Mouse (Mus musculus): ENCODE measurements around the gene Hyls1. TPM values are rescaled to one million over a fixed set of nuclear protein-coding genes. Genes with fewer than 3 reads are reported as not detected.

Gene Hyls1
- polyA plus RNA-seq, 1 experiment from 2014 or later = 3.0 TPM

GRCm38 (mm10) chr9:35559009-35559890, 10.9 kb downstream of the Hyls1 start:
- Histone ChIP-seq H3K79me2 (ENCODE audit: inconsistent target) (peaks cover 49% of the 10 kb centered on the region), H3K4me3 (ENCODE audit: inconsistent target) (peak overlapping the region; percentile 90), H3K36me3 (ENCODE audit: inconsistent target) (no peaks in the 10 kb centered on the region), H3K27ac (peak overlapping the region; percentile 15; the same call in 1 of the 2 replicates)
- WGBS (ENCODE audit: missing documents) = 2% methylated on average over 31 of the region's 31 CpGs

GRCm38 (mm10) chr9:35558257-35559008, 11.8 kb downstream of the Hyls1 start, which contains the start of the genes Ddx25 and Pus3:
Gene Ddx25, minus strand, starts transcription at chr9:35558528.
Gene Pus3, plus strand, starts transcription at chr9:35558595.
- Histone ChIP-seq H3K4me3 (ENCODE audit: inconsistent target) (peak within 1 kb of the TSS; percentile 90), H3K27ac (peak within 1 kb of the TSS; percentile 15; the same call in 1 of the 2 replicates), H3K36me3 (ENCODE audit: inconsistent target) (no peaks in the 10 kb centered on the region), H3K79me2 (ENCODE audit: inconsistent target) (peaks cover 41% of the 10 kb centered on the region)
- 4% methylated on average over 49 of the region's 59 CpGs for WGBS (ENCODE audit: missing documents)

DNA sequence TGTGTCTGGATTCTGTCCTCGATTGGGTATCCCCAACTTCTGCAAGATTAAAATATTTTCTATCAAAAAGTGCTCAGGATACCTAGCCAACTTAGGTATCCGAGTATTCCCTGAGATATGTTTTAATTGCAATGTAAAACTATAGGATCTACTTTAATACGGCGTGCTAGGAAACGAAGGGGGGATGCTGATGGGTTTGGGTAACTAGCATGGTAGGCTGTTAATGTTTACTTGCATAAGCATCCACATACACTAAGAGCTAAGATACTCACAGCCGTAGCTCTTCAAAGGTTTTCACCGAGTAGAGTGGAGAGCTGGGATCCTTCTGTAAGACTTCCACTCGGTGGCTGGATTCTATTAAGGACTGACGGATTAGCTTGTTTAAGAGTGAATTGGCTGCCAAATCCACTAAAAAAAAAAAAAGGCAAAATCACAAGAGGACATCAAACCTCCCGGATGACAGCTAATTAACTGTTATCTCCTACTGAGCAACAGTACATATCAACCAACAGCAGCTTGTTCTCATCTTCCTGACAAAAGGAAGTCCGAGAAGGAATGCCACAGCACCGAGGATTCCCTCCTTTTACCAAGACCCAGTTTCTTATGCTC, 13.6 kb downstream of the Hyls1 start:
- H3K27ac ChIP-seq = no peak overlapping the region
- no peaks in the 10 kb centered on the region for H3K36me3 ChIP-seq (ENCODE audit: inconsistent target)
- H3K79me2 ChIP-seq (ENCODE audit: inconsistent target) = peaks cover 22% of the 10 kb centered on the region
- WGBS (ENCODE audit: missing documents) = 78% methylated on average over 12 of the region's 12 CpGs
- H3K4me3 ChIP-seq (ENCODE audit: inconsistent target) = no peak overlapping the region

GRCm38 (mm10) chr9:35548455-35548854, 21.7 kb downstream of the Hyls1 start:
- Histone ChIP-seq H3K4me3 (ENCODE audit: inconsistent target) (no peak overlapping the region), H3K36me3 (ENCODE audit: inconsistent target) (no peaks in the 10 kb centered on the region), H3K79me2 (ENCODE audit: inconsistent target) (no peaks in the 10 kb centered on the region), H3K27ac (no peak overlapping the region)
- over 99% methylated on average over 9 of the region's 9 CpGs for WGBS (ENCODE audit: missing documents)

- Histone ChIP-seq H3K36me3 (ENCODE audit: inconsistent target) (no peaks in the 10 kb centered on the region), H3K27ac (no peak overlapping the region), H3K4me3 (ENCODE audit: inconsistent target) (no peak overlapping the region), H3K79me2 (ENCODE audit: inconsistent target) (no peaks in the 10 kb centered on the region)
- 2% methylated on average over 9 of the region's 9 CpGs for WGBS (ENCODE audit: missing documents)
Measured at GRCm38 (mm10) chr9:35546745-35547144, 23.5 kb downstream of the Hyls1 start.

DNA sequence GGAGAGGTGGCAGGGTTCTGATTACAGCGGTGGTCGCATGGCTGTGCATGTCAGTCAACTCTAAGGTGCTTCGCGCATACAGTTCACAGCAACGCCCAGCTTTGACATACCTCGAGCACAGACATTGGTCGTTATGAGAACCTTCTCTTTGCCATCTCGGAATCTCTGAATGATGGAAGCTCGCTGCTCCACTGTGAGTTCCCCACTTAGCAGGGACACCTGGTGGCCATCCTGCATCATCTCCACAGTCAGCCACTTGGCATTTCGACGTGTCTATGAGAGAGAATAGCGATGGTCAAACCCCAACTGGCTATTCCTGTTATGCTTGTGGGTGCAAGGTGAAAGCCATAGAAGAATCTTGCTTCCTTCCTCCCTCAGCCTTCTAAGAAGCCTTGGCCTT, 24.5 kb downstream of the Hyls1 start:
- no peaks in the 10 kb centered on the region for H3K36me3 ChIP-seq (ENCODE audit: inconsistent target)
- H3K79me2 ChIP-seq (ENCODE audit: inconsistent target) = no peaks in the 10 kb centered on the region
- no peak overlapping the region for H3K4me3 ChIP-seq (ENCODE audit: inconsistent target)
- no peak overlapping the region for H3K27ac ChIP-seq
- WGBS (ENCODE audit: missing documents) = 87% methylated on average over 12 of the region's 12 CpGs

DNA sequence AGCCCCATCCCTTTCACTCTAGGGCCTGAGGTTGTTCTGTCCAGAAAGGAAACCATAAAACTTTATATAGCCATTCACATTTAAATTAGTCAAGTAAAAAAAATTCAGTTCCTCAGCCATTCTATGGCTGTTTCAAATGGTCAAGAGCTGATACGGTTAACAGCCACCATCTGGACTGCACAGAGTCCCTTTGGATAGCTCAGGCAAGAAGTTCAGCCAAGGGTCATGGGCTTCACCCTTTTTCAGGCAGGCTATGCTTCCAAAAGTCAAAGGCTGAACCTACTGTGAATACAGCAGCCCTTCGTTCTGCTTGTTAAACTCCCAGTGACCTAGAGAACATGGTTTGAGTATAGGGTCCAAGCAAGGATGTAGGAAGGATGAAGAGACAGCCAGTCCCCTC, 25.5 kb downstream of the Hyls1 start:
- WGBS (ENCODE audit: missing documents) = 88% methylated on average over 2 of the region's 2 CpGs
- Histone ChIP-seq H3K36me3 (ENCODE audit: inconsistent target) (no peaks in the 10 kb centered on the region), H3K27ac (no peak overlapping the region), H3K79me2 (ENCODE audit: inconsistent target) (no peaks in the 10 kb centered on the region), H3K4me3 (ENCODE audit: inconsistent target) (no peak overlapping the region)

DNA sequence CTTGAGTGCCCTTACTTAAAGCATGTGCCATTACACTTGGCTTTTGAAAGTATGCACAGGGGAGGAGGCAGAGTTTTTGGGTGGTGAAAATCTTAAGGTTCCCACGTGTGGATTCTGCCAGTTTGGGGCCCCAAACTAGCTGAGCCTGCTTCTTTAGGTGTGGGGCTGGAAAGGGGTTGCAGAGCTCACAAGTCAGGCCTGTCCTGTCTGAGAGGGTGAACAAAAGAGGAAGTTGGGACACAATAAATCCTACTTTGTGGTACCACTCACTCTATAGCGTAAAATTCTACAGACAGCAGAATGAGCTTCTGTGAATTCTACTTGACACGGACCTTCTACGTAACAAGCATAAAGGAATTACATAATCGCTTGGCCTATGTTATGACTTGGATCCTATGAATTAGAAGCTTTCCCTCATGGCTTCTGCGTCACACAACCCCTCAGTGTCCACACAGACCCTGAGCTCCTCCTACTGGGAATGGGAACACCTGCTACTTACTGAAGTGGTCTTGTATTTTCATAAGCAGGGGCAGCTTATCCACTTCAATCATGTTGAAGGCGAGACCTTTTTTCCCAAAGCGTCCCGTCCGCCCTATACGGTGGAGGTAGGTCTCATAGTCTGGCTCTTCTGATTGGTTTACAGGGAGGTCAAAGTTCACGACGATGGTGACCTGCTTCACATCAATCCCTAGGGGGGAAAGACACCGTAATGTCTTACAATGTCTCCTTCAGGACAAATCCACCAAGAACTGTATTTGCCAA, 26.9 kb downstream of the Hyls1 start:
- H3K27ac ChIP-seq = no peak overlapping the region
- no peaks in the 10 kb centered on the region for H3K79me2 ChIP-seq (ENCODE audit: inconsistent target)
- no peaks in the 10 kb centered on the region for H3K36me3 ChIP-seq (ENCODE audit: inconsistent target)
- H3K4me3 ChIP-seq (ENCODE audit: inconsistent target) = no peak overlapping the region
- WGBS (ENCODE audit: missing documents) = 63% methylated on average over 14 of the region's 14 CpGs

DNA sequence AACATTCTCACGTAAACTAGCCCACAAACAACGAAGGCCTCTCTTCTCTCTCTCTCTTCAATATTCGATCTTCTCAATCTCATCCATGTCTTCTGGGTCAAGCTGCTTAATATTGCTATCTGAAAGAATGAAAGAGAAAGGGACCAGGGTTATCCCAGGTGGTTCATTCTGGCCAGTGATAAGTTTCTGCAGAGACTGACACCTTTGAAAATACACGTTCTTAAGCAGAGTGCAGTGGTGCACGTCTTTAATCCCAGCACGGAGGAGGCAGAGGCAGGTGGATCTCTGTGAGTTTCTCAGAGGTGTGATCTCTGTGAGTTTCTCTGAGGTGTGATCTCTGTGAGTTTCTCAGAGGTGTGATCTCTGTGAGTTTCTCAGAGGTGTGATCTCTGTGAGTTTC, 28.3 kb downstream of the Hyls1 start:
- Histone ChIP-seq H3K36me3 (ENCODE audit: inconsistent target) (no peaks in the 10 kb centered on the region), H3K4me3 (ENCODE audit: inconsistent target) (no peak overlapping the region), H3K27ac (no peak overlapping the region), H3K79me2 (ENCODE audit: inconsistent target) (no peaks in the 10 kb centered on the region)
- 89% methylated on average over 6 of the region's 6 CpGs for WGBS (ENCODE audit: missing documents)

DNA sequence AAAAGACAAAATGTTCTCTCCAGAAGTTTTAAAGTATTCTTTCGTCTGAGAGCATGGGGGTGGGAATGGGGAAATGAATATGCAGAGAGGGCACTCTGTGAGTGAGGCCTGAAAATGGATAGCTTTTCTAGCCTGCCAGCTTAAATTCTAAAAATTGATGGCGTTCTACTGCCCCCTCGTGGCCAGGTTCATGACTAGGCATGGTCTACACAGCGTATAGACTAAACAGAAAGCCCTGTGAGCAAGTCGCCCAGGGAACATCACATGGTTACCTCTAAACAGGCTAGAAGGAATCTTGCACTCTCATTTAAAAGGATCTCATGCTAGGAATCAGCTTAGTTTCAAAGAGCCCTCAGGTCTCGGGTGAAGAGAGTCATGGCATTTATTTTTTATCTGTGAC, 28.7 kb downstream of the Hyls1 start:
- H3K4me3 ChIP-seq (ENCODE audit: inconsistent target) = no peak overlapping the region
- H3K36me3 ChIP-seq (ENCODE audit: inconsistent target) = no peaks in the 10 kb centered on the region
- WGBS (ENCODE audit: missing documents) = 20% methylated on average over 6 of the region's 6 CpGs
- H3K27ac ChIP-seq = no peak overlapping the region
- H3K79me2 ChIP-seq (ENCODE audit: inconsistent target) = no peaks in the 10 kb centered on the region

DNA sequence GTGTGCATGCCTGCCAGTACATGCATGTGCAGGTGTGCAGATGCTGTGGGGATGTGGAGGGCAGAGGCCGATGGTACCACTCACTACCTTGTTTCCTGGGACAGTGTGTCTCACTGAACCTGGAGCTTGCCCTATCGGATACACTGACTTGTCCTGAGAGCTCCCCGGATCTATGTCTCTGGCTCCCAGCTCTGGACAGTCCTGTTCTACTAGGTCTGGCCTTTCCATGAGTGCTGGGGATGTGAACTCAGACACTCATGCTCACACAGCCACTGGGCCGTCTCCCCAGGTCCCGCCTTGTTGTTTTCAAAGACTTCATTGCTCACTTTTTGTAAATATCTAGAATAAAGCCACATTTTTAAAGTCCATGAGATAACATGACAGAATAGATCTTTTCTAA, 29.2 kb downstream of the Hyls1 start:
- Histone ChIP-seq H3K27ac (no peak overlapping the region), H3K79me2 (ENCODE audit: inconsistent target) (no peaks in the 10 kb centered on the region), H3K4me3 (ENCODE audit: inconsistent target) (no peak overlapping the region), H3K36me3 (ENCODE audit: inconsistent target) (no peaks in the 10 kb centered on the region)
- WGBS (ENCODE audit: missing documents) = 89% methylated on average over 4 of the region's 5 CpGs

DNA sequence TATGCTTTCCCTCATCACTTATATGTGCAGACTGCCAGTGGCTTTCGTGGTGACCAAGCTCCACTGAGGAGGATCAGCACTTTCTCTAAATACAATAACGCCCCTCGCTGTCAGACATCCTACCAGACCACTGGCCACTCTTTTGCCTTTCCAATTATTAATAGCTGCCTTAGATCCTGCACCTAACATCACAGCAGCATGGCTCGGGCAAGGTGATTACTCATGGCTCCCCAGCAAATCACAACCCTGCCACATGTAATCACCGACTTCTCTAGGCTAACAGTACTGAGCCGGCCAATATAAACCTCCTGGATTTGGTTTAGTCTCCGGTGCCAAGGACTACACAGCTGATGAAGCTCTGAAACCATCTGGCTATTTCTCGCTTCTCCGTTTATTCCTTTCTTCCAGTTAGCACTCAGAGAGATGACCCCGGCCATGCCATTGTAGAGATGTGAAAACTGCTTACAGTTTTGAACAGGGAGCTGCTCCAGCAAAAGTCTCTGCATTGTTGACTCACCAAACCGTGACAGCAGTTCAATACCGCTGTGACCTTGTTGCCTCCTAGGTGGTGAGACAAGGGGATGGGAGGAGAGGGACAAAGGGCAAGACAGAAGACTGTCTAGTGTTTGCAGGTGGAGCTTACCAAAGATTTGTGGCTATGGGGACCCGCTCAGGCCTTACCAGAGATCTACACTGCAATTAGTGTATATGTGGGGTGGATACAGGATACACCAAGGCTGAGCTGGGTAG, 31.0 kb downstream of the Hyls1 start:
- H3K79me2 ChIP-seq (ENCODE audit: inconsistent target) = no peaks in the 10 kb centered on the region
- 92% methylated on average over 13 of the region's 13 CpGs for WGBS (ENCODE audit: missing documents)
- no peak overlapping the region for H3K4me3 ChIP-seq (ENCODE audit: inconsistent target)
- no peak overlapping the region for H3K27ac ChIP-seq
- H3K36me3 ChIP-seq (ENCODE audit: inconsistent target) = no peaks in the 10 kb centered on the region

DNA sequence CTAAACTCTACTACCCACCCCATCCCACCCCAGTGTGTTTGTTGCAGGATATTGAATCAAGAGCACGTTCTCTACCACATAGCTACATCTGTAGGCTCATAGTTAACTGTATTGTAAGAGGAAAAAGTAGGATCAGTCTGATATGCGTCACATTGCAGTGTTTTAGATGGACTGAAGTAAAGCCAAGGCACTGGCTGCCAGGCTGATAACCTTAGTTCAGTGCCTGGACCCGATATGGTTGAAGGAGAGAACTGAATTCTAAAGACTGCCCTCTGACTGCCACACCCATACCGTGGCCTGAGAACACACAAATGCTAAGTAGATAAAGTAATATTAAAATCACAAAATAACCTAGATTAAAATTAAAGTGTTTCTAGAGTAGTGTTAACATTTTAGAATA, 34.3 kb downstream of the Hyls1 start:
- 87% methylated on average over 4 of the region's 4 CpGs for WGBS (ENCODE audit: missing documents)
- Histone ChIP-seq H3K27ac (no peak overlapping the region), H3K79me2 (ENCODE audit: inconsistent target) (no peaks in the 10 kb centered on the region), H3K36me3 (ENCODE audit: inconsistent target) (no peaks in the 10 kb centered on the region), H3K4me3 (ENCODE audit: inconsistent target) (no peak overlapping the region)

DNA sequence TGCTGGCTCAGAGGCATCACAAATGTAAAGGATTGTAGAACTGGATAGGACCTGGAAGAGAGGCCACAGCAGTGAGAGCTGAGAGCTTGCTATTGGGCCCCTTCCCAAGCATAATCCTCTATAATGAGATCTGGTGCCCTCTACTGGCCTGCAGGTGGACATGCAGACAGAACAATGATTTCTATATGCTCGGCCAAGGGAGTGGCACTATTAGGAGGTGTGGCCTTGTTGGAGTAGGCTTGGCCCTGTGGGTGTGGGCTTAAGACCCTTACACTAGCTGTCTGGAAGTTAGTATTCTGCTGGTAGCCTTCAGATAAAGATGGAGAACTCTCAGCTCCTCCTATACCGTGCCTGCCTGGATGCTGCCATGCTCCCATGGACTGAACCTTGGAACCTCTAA, 35.1 kb downstream of the Hyls1 start:
- 17% methylated on average over 2 of the region's 2 CpGs for WGBS (ENCODE audit: missing documents)
- Histone ChIP-seq H3K36me3 (ENCODE audit: inconsistent target) (no peaks in the 10 kb centered on the region), H3K27ac (no peak overlapping the region), H3K79me2 (ENCODE audit: inconsistent target) (no peaks in the 10 kb centered on the region), H3K4me3 (ENCODE audit: inconsistent target) (no peak overlapping the region)

Measured in macrophage (primary cell).